Mouse (Mus musculus): ENCODE measurements at regions not wholly inside any gene's neighbourhood (a gene's known extent, or its start where the extent isn't known, plus 50 kb on each side); places are given as distances from the start of the nearest gene placed in this dataset.

- 92% methylated on average over 2 of the region's 2 CpGs for WGBS
- Histone ChIP-seq H3K36me3 (ENCODE audit: control insufficient read depth, insufficient read depth, low read length) (no peaks in the 10 kb centered on the region), H3K4me3 (ENCODE audit: low read depth, low read length) (no peak overlapping the region), H3K27me3 (ENCODE audit: control insufficient read depth, insufficient read depth, low read length) (no peaks in the 10 kb centered on the region), H3K27ac (ENCODE audit: insufficient read depth, low read depth, low read length) (no peak overlapping the region), H3K4me1 (ENCODE audit: control insufficient read depth, insufficient read depth, insufficient read length, low read length) (no peaks in the 10 kb centered on the region)
- no peak for TF ChIP-seq CTCF (IDR thresholded peaks at IDR 0.05; ENCODE audit: extremely low read depth, insufficient read length, insufficient replicate concordance, low read depth, low read length)
- no peak for TF ChIP-seq POLR2A (IDR thresholded peaks at IDR 0.05; ENCODE audit: low read depth, low read length)
These were observed 52.8 kb upstream of the Rnf32 start for GRCm38 (mm10) chr5:29142957-29143356.

- Histone ChIP-seq H3K27me3 (ENCODE audit: control insufficient read depth, insufficient read depth, low read length) (no peaks in the 10 kb centered on the region), H3K36me3 (ENCODE audit: control insufficient read depth, insufficient read depth, low read length) (no peaks in the 10 kb centered on the region), H3K27ac (ENCODE audit: insufficient read depth, low read depth, low read length) (no peak overlapping the region), H3K4me1 (ENCODE audit: control insufficient read depth, insufficient read depth, insufficient read length, low read length) (no peaks in the 10 kb centered on the region), H3K4me3 (ENCODE audit: low read depth, low read length) (no peak overlapping the region)
- 90% methylated on average over 13 of the region's 13 CpGs for WGBS
- no peak for TF ChIP-seq POLR2A (IDR thresholded peaks at IDR 0.05; ENCODE audit: low read depth, low read length)
- TF ChIP-seq CTCF (IDR thresholded peaks at IDR 0.05; ENCODE audit: extremely low read depth, insufficient read length, insufficient replicate concordance, low read depth, low read length), result no peak
These were observed 53.3 kb upstream of the Rnf32 start for GRCm38 (mm10) chr5:29142502-29142901.

GRCm38 (mm10) chr5:29137481-29137880, 58.3 kb upstream of the Rnf32 start:
- TF ChIP-seq POLR2A (IDR thresholded peaks at IDR 0.05; ENCODE audit: low read depth, low read length), result no peak
- TF ChIP-seq CTCF (IDR thresholded peaks at IDR 0.05; ENCODE audit: extremely low read depth, insufficient read length, insufficient replicate concordance, low read depth, low read length), result no peak
- no peaks in the 10 kb centered on the region for H3K4me1 ChIP-seq (ENCODE audit: control insufficient read depth, insufficient read depth, insufficient read length, low read length)
- no peaks in the 10 kb centered on the region for H3K27me3 ChIP-seq (ENCODE audit: control insufficient read depth, insufficient read depth, low read length)
- 83% methylated on average over 5 of the region's 5 CpGs for WGBS
- no peak overlapping the region for H3K4me3 ChIP-seq (ENCODE audit: low read depth, low read length)
- no peaks in the 10 kb centered on the region for H3K36me3 ChIP-seq (ENCODE audit: control insufficient read depth, insufficient read depth, low read length)
- H3K27ac ChIP-seq (ENCODE audit: insufficient read depth, low read depth, low read length), result no peak overlapping the region

- TF ChIP-seq POLR2A (IDR thresholded peaks at IDR 0.05; ENCODE audit: low read depth, low read length) (no peak), CTCF (IDR thresholded peaks at IDR 0.05; ENCODE audit: extremely low read depth, insufficient read length, insufficient replicate concordance, low read depth, low read length) (no peak)
- no peak overlapping the region for H3K4me3 ChIP-seq (ENCODE audit: low read depth, low read length)
- peaks cover 5% of the 10 kb centered on the region for H3K4me1 ChIP-seq (ENCODE audit: control insufficient read depth, insufficient read depth, insufficient read length, low read length)
- no peaks in the 10 kb centered on the region for H3K27me3 ChIP-seq (ENCODE audit: control insufficient read depth, insufficient read depth, low read length)
- H3K36me3 ChIP-seq (ENCODE audit: control insufficient read depth, insufficient read depth, low read length), result no peaks in the 10 kb centered on the region
- H3K27ac ChIP-seq (ENCODE audit: insufficient read depth, low read depth, low read length), result no peak overlapping the region
- 19% methylated on average over 3 of the region's 3 CpGs for WGBS
These were observed 63.5 kb upstream of the Rnf32 start for GRCm38 (mm10) chr5:29132261-29132660.

GRCm38 (mm10) chr5:29131762-29132161, 64.0 kb upstream of the Rnf32 start:
- 65% methylated on average over 2 of the region's 2 CpGs for WGBS
- H3K27me3 ChIP-seq (ENCODE audit: control insufficient read depth, insufficient read depth, low read length), result no peaks in the 10 kb centered on the region
- peaks cover 5% of the 10 kb centered on the region for H3K4me1 ChIP-seq (ENCODE audit: control insufficient read depth, insufficient read depth, insufficient read length, low read length)
- H3K4me3 ChIP-seq (ENCODE audit: low read depth, low read length), result no peak overlapping the region
- TF ChIP-seq CTCF (IDR thresholded peaks at IDR 0.05; ENCODE audit: extremely low read depth, insufficient read length, insufficient replicate concordance, low read depth, low read length), result no peak
- TF ChIP-seq POLR2A (IDR thresholded peaks at IDR 0.05; ENCODE audit: low read depth, low read length), result no peak
- H3K27ac ChIP-seq (ENCODE audit: insufficient read depth, low read depth, low read length), result no peak overlapping the region
- H3K36me3 ChIP-seq (ENCODE audit: control insufficient read depth, insufficient read depth, low read length), result no peaks in the 10 kb centered on the region

- 49% methylated on average over 3 of the region's 3 CpGs for WGBS
- no peaks in the 10 kb centered on the region for H3K27me3 ChIP-seq (ENCODE audit: control insufficient read depth, insufficient read depth, low read length)
- TF ChIP-seq CTCF (IDR thresholded peaks at IDR 0.05; ENCODE audit: extremely low read depth, insufficient read length, insufficient replicate concordance, low read depth, low read length) (no peak), POLR2A (IDR thresholded peaks at IDR 0.05; ENCODE audit: low read depth, low read length) (no peak)
- no peaks in the 10 kb centered on the region for H3K36me3 ChIP-seq (ENCODE audit: control insufficient read depth, insufficient read depth, low read length)
- H3K4me1 ChIP-seq (ENCODE audit: control insufficient read depth, insufficient read depth, insufficient read length, low read length), result peaks cover 5% of the 10 kb centered on the region
- H3K27ac ChIP-seq (ENCODE audit: insufficient read depth, low read depth, low read length), result no peak overlapping the region
- H3K4me3 ChIP-seq (ENCODE audit: low read depth, low read length), result no peak overlapping the region
These were observed 66.1 kb upstream of the Rnf32 start for GRCm38 (mm10) chr5:29129724-29130123.

- Histone ChIP-seq H3K27me3 (ENCODE audit: control insufficient read depth, insufficient read depth, low read length) (no peaks in the 10 kb centered on the region), H3K36me3 (ENCODE audit: control insufficient read depth, insufficient read depth, low read length) (no peaks in the 10 kb centered on the region), H3K27ac (ENCODE audit: insufficient read depth, low read depth, low read length) (no peak overlapping the region), H3K4me3 (ENCODE audit: low read depth, low read length) (no peak overlapping the region), H3K4me1 (ENCODE audit: control insufficient read depth, insufficient read depth, insufficient read length, low read length) (peaks cover 5% of the 10 kb centered on the region; the same call in 1 of the 2 replicates)
- TF ChIP-seq POLR2A (IDR thresholded peaks at IDR 0.05; ENCODE audit: low read depth, low read length) (no peak), CTCF (IDR thresholded peaks at IDR 0.05; ENCODE audit: extremely low read depth, insufficient read length, insufficient replicate concordance, low read depth, low read length) (no peak)
- 63% methylated on average over 2 of the region's 2 CpGs for WGBS
These were observed 78.8 kb upstream of the Rnf32 start for GRCm38 (mm10) chr5:29116942-29117341.

GRCm38 (mm10) chr5:29112531-29112930, 83.3 kb upstream of the Rnf32 start:
- no peak overlapping the region for H3K27ac ChIP-seq (ENCODE audit: insufficient read depth, low read depth, low read length)
- no peaks in the 10 kb centered on the region for H3K4me1 ChIP-seq (ENCODE audit: control insufficient read depth, insufficient read depth, insufficient read length, low read length)
- H3K27me3 ChIP-seq (ENCODE audit: control insufficient read depth, insufficient read depth, low read length), result no peaks in the 10 kb centered on the region
- no peaks in the 10 kb centered on the region for H3K36me3 ChIP-seq (ENCODE audit: control insufficient read depth, insufficient read depth, low read length)
- H3K4me3 ChIP-seq (ENCODE audit: low read depth, low read length), result no peak overlapping the region
- no peak for TF ChIP-seq POLR2A (IDR thresholded peaks at IDR 0.05; ENCODE audit: low read depth, low read length)
- no peak for TF ChIP-seq CTCF (IDR thresholded peaks at IDR 0.05; ENCODE audit: extremely low read depth, insufficient read length, insufficient replicate concordance, low read depth, low read length)
